Comparison of ENCODE assay signal across 27 mouse cellular contexts in the genomic region with DNA sequence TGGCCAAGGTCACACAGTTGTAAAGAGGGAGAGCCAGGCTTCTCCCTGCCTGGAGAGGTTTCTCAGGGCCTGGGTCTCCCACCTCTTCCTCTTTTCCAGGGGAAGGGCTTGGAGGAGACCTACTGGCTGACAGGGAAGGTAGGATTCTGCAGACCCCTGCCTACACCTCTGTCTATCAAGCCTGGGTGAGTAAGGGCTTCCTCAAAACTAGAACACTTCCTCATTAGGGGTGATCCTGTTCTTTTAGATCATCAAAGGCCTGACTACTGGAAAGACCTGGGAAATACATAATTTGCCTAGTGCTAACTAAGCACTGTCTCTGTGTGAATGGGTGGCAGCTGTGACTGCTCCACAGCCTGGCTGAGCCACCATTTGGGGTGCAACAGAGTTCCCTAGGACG. TPM values are rescaled to one million over a fixed set of nuclear protein-coding genes. Genes with fewer than 3 reads are reported as not detected.
A peak's percentile ranks its signal among the peaks of the same experiment; 100 is the strongest.
DNase-seq lines count a peak whose midpoint lies in the region; ATAC-seq lines count a peak whose summit lies in the region.
"Had no signal": no experiment of that assay in that cellular context is flagged by ENCODE, and none has a peak within 500 bp of the region (broad histone marks: within the 10 kb centered on the region; RNA-seq: fewer than 3 reads in every experiment).

No protein-coding gene starts in this region.

- H3K4me3 ChIP-seq in forebrain, embryonic 13.5 days, result no peak overlapping the region
- H3K4me3 ChIP-seq: embryonic facial prominence, embryonic 13.5 days; embryonic facial prominence, embryonic 15.5 days; erythroblast, embryonic 14.5 days; forebrain, embryonic 10.5 days; forebrain, embryonic 12.5 days; forebrain, embryonic 15.5 days had no signal

- 76% methylated on average over 1 of the region's 1 CpGs for WGBS in forebrain, embryonic 13.5 days

- H3K4me1 ChIP-seq in forebrain, embryonic 13.5 days, result no peaks in the 10 kb centered on the region
- H3K4me1 ChIP-seq: forebrain, embryonic 10.5 days; forebrain, embryonic 12.5 days; forebrain, embryonic 15.5 days had no signal

- H3K9me3 ChIP-seq in forebrain, embryonic 13.5 days (replicated peaks), result no peaks in the 10 kb centered on the region
- H3K9me3 ChIP-seq: embryonic facial prominence, embryonic 13.5 days; embryonic facial prominence, embryonic 15.5 days; forebrain, embryonic 10.5 days; forebrain, embryonic 12.5 days; forebrain, embryonic 15.5 days had no signal

- peak; percentile 40; the same call in 1 of the 2 replicates for ATAC-seq in megakaryocyte, adult 5-6 weeks (ENCODE audit: poor library complexity, severe bottlenecking)
- ATAC-seq in forebrain, embryonic 13.5 days, result no peak
- ATAC-seq: forebrain, embryonic 15.5 days; forebrain, postnatal 0 days had no signal

- H3K27me3 ChIP-seq in forebrain, embryonic 13.5 days, result no peaks in the 10 kb centered on the region
- H3K27me3 ChIP-seq: embryonic facial prominence, embryonic 13.5 days; embryonic facial prominence, embryonic 15.5 days; forebrain, embryonic 15.5 days had no signal

- H3K9ac ChIP-seq in forebrain, embryonic 13.5 days, result no peak overlapping the region
- H3K9ac ChIP-seq: embryonic facial prominence, embryonic 13.5 days; embryonic facial prominence, embryonic 15.5 days; forebrain, embryonic 12.5 days; forebrain, embryonic 15.5 days; forebrain, postnatal 0 days had no signal

- H3K27ac ChIP-seq in forebrain, embryonic 13.5 days, result no peak overlapping the region
- H3K27ac ChIP-seq: embryonic facial prominence, embryonic 13.5 days; embryonic facial prominence, embryonic 15.5 days; forebrain, embryonic 10.5 days; forebrain, embryonic 12.5 days; forebrain, embryonic 15.5 days had no signal

- peak; percentile 31 for DNase-seq in MEL-GATA-1-ER (ENCODE audit: extremely low read depth, low read depth)
- no peak for DNase-seq in right cerebral cortex, postnatal 10 days (ENCODE audit: low spot score in 2 of 2)
- DNase-seq in heart, postnatal 4 days, result no peak
- DNase-seq: adrenal gland, adult 2 months; adrenal gland, postnatal 10 days; adrenal gland, postnatal 25 days; cerebellum, adult 11 months; cerebellum, adult 18-20 months; cerebellum, adult 8-10 months; cerebellum, adult 9-11 months; cerebellum, postnatal 14 days; cerebellum, postnatal 36 days; embryo, embryonic 11 days; forebrain, postnatal 0 days had no signal

- no peaks in the 10 kb centered on the region for H3K36me3 ChIP-seq in forebrain, embryonic 13.5 days (ENCODE audit: poor library complexity, severe bottlenecking)
- H3K36me3 ChIP-seq: embryonic facial prominence, embryonic 13.5 days; embryonic facial prominence, embryonic 15.5 days; forebrain, embryonic 10.5 days; forebrain, embryonic 12.5 days; forebrain, embryonic 15.5 days had no signal

- no peak overlapping the region for H3K4me2 ChIP-seq in forebrain, embryonic 13.5 days
- H3K4me2 ChIP-seq: embryonic facial prominence, embryonic 13.5 days; embryonic facial prominence, embryonic 15.5 days; forebrain, embryonic 12.5 days; forebrain, embryonic 15.5 days had no signal

RNA-seq across cellular contexts. Expression of gene Lrrc32, which starts 14.5 kb away (rescaled TPM):
- not detected in 2 replicates for total RNA-seq in megakaryocyte, adult 5-6 weeks (2015)
- total RNA-seq in megakaryocyte, adult 5-6 weeks (2017), result not detected in 2 replicates
- polyA plus RNA-seq in forebrain, embryonic 13.5 days (2015; fragmentation: Nextera tagmentation; extraction: Ambion mirVana), result 1.8 and 2.1 TPM in 2 replicates
- 10 to 100 TPM; 17.3 to 18.6 TPM for total RNA-seq in heart, postnatal 4 days (2021)
- total RNA-seq: common myeloid progenitor, adult 5-6 weeks had no signal

RNA-seq across cellular contexts. Expression of gene Gucy2d, which starts 34.3 kb away (rescaled TPM):
- not detected in 2 replicates for total RNA-seq in megakaryocyte, adult 5-6 weeks (2015)
- total RNA-seq in megakaryocyte, adult 5-6 weeks (2017), result not detected in 2 replicates
- not detected in 2 replicates for polyA plus RNA-seq in forebrain, embryonic 13.5 days (2015; fragmentation: Nextera tagmentation; extraction: Ambion mirVana)
- total RNA-seq in heart, postnatal 4 days (2021), result not detected
- total RNA-seq: adrenal gland, adult 2 months; adrenal gland, postnatal 25 days; adrenal gland, postnatal 4 days; common myeloid progenitor, adult 5-6 weeks; ES-E14; forebrain, postnatal 0 days had no signal
- polyA plus RNA-seq: adrenal gland, adult 2 months; C2C12; embryonic facial prominence, embryonic 11.5 days; embryonic facial prominence, embryonic 13.5 days; embryonic facial prominence, embryonic 15.5 days; erythroblast, embryonic 14.5 days; forebrain, embryonic 10.5 days; forebrain, embryonic 12.5 days; forebrain, embryonic 15.5 days; forebrain, postnatal 0 days had no signal

Comparison
In these comparisons a context has a peak if more than half of its experiments do, and no peak if none do; other contexts are left out.
1. RNA of gene Lrrc32, which starts 14.5 kb away (total RNA-seq): 17.3 to 18.6 TPM in heart, postnatal 4 days; not detected in megakaryocyte, adult 5-6 weeks; every median in the first group is over 10 times any median in the second.